In genomic region chr2:139356280-139357010, GRCm38 (mm10) we compare ENCODE assay signal across 9 mouse cellular contexts.
"Had no signal": no experiment of that assay in that cellular context is flagged by ENCODE, and none has a peak within 500 bp of the region (broad histone marks: within the 10 kb centered on the region; RNA-seq: fewer than 3 reads in every experiment).

No protein-coding gene starts in this region.

- DNase-seq: kidney, adult 9 months; kidney, postnatal 36 days; layer of hippocampus, adult 9-11 months; lung, embryonic 14.5 days; lung, postnatal 10 days; right cerebral cortex, postnatal 4 days; spleen, adult 18-20 months had no signal

- ATAC-seq: liver, embryonic 12.5 days; midbrain, embryonic 15.5 days had no signal
